Mouse (Mus musculus) heart, embryonic 10.5 days (tissue): ENCODE measurements around the gene Pklr. TPM values are rescaled to one million over a fixed set of nuclear protein-coding genes. Genes with fewer than 3 reads are reported as not detected.
"Not testable (repeated sequence)": the region's sequence is repeated elsewhere in the genome, so short reads cannot be mapped to it uniquely, and the experiment has no call there.

Experiments used
- DNase-seq: peaks from one replicate; pipeline ENCODE4 v3.0.0-alpha.2; 2017; ENCODE audit warnings: low spot score
- H3K27ac ChIP-seq: fragments of 300-500 bp; sonication (generic); 2 replicates; pipeline ENCODE4 v1.5.1; 2016; ENCODE audit warnings: mild to moderate bottlenecking
- H3K27me3 ChIP-seq: fragments of 300-500 bp; sonication (generic); 2 replicates; pipeline ENCODE4 v1.6.1; 2016; ENCODE audit warnings: mild to moderate bottlenecking; ENCODE audit not compliant: poor library complexity, insufficient read depth, severe bottlenecking
- H3K36me3 ChIP-seq: fragments of 300-500 bp; sonication (generic); 2 replicates; pipeline ENCODE4 v1.6.1; 2016; ENCODE audit warnings: mild to moderate bottlenecking, moderate library complexity
- H3K4me1 ChIP-seq: fragments of 300-500 bp; sonication (generic); 2 replicates; pipeline ENCODE4 v1.6.1; 2016; ENCODE audit warnings: mild to moderate bottlenecking
- H3K4me3 ChIP-seq: fragments of 300-500 bp; sonication (generic); 2 replicates; pipeline ENCODE4 v1.5.1; 2016; ENCODE audit warnings: mild to moderate bottlenecking, moderate library complexity
- H3K9me3 ChIP-seq: fragments of 300-500 bp; sonication (generic); 2 replicates; pipeline ENCODE4 v1.6.1; 2016; ENCODE audit warnings: mild to moderate bottlenecking, moderate library complexity
- WGBS: fragments of 180-500 bp; shearing (Covaris S2); methylation state at CpG from one replicate; pipeline ENCODE4 v1.1.7; 2016; 5-methylcytosine and 5-hydroxymethylcytosine counted together
- polyA plus RNA-seq: library from polyadenylated mRNA; unstranded; fragments of >200 nt; fragmentation: Nextera tagmentation; extraction: Ambion mirVana; gene quantifications from 2 replicates; pipeline ENCODE4 v1.2.1, GENCODE M21; 2016

The Pklr gene
- polyA plus RNA-seq, 1 experiment from 2014 or later = 14.7 TPM

- H3K4me1 ChIP-seq = peaks cover 24% of the 10 kb centered on the region
- peak overlapping the region; percentile 74 for H3K4me3 ChIP-seq
- no peaks in the 10 kb centered on the region for H3K9me3 ChIP-seq
- 2% methylated on average over 13 of the region's 13 CpGs for WGBS
- no peaks in the 10 kb centered on the region for H3K36me3 ChIP-seq
- no peak overlapping the region for H3K27ac ChIP-seq
- peak; percentile 89 for DNase-seq
- peaks cover 30% of the 10 kb centered on the region for H3K27me3 ChIP-seq
These were observed 23.3 kb downstream of the Pklr start for GRCm38 (mm10) chr3:89159211-89159610.

DNA sequence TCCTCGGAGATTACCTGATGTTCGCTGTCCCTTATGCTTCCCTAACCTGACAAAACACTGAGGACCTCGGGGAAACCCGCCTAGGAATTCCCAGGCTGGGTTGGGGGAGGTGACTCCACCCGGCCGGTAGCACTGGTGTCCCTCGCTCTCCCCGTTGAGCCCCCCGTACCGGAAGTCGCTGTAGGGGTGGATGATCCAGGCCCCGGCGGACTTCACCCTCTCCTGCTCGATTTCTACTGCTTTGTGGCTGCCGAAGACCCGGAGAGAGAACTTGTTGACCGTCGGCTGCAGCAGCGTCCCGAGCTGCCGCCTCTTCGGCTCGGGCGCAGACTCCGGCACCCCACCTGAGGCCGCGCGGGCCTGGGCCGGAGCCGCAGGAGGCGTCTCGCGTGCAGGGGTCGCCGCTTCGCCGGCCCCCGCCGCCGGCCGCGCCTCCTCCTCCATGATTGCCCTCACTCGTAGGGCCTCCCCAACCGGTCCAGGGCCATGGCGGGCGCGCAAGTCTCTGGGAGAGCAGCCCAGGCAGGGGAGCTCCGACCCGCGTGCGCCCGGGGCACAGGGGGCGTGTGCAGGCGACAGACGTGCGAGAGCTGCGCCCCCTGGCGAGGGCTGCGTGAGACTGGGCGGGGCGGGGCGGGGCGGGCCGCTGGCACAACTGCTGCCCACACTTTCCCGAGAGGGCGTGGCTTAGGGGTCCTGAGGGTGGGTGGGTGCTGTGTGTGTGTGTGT lies 23.8 kb downstream of the Pklr start, which contains the start of gene Hcn3:
Gene Hcn3 (minus strand): TSS at position 581 of the 729 bp plus-strand sequence.
- peak; percentile 91 for DNase-seq
- H3K27me3 ChIP-seq = peaks cover 30% of the 10 kb centered on the region
- no peaks in the 10 kb centered on the region for H3K36me3 ChIP-seq
- no peaks in the 10 kb centered on the region for H3K9me3 ChIP-seq
- under 1% methylated on average over 66 of the region's 66 CpGs for WGBS
- H3K4me1 ChIP-seq = peaks cover 27% of the 10 kb centered on the region
- H3K4me3 ChIP-seq = peak within 1 kb of the TSS; percentile 74
- peak within 1 kb of the TSS; percentile 62 for H3K27ac ChIP-seq

- not testable (repeated sequence) for H3K36me3 ChIP-seq, DNase-seq, H3K4me3 ChIP-seq, H3K9me3 ChIP-seq, H3K27ac ChIP-seq
- Histone ChIP-seq H3K27me3 (peaks cover 30% of the 10 kb centered on the region), H3K4me1 (peaks cover 37% of the 10 kb centered on the region)
These were observed 25.3 kb downstream of the Pklr start for GRCm38 (mm10) chr3:89161207-89161606.

DNA sequence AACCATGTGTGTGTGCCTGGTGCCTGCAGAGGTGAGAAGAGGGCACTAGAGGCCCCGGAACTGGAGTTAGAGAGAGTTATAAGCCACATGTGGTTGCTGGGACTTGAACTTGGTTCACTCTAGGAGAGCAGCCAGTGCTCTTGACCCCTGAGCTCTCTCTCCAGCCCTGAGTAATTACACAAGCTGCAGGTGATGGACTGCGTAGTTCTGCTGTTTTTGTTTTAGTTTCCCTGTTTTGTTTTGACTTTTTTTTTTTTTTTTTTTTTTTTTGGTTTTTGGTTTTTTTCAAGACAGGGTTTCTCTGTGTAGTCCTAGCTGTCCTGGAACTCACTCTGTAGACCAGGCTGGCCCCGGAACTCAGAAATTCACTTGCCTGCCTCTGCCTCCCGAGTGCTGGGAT lies 25.8 kb downstream of the Pklr start:
- no peaks in the 10 kb centered on the region for H3K9me3 ChIP-seq
- H3K27ac ChIP-seq = no peak overlapping the region
- peaks cover under 1% of the 10 kb centered on the region; the same call in 1 of the 2 replicates for H3K36me3 ChIP-seq
- no peak for DNase-seq
- H3K27me3 ChIP-seq = peaks cover 30% of the 10 kb centered on the region
- WGBS = 73% methylated on average over 4 of the region's 4 CpGs
- H3K4me1 ChIP-seq = peaks cover 39% of the 10 kb centered on the region
- no peak overlapping the region for H3K4me3 ChIP-seq

GRCm38 (mm10) chr3:89163123-89163522 lies 27.2 kb downstream of the Pklr start:
- Histone ChIP-seq H3K4me3 (no peak overlapping the region), H3K27me3 (peaks cover 20% of the 10 kb centered on the region), H3K4me1 (peaks cover 39% of the 10 kb centered on the region), H3K9me3 (no peaks in the 10 kb centered on the region), H3K36me3 (peaks cover 13% of the 10 kb centered on the region), H3K27ac (no peak overlapping the region)
- WGBS = 77% methylated on average over 1 of the region's 1 CpGs
- no peak for DNase-seq

DNA sequence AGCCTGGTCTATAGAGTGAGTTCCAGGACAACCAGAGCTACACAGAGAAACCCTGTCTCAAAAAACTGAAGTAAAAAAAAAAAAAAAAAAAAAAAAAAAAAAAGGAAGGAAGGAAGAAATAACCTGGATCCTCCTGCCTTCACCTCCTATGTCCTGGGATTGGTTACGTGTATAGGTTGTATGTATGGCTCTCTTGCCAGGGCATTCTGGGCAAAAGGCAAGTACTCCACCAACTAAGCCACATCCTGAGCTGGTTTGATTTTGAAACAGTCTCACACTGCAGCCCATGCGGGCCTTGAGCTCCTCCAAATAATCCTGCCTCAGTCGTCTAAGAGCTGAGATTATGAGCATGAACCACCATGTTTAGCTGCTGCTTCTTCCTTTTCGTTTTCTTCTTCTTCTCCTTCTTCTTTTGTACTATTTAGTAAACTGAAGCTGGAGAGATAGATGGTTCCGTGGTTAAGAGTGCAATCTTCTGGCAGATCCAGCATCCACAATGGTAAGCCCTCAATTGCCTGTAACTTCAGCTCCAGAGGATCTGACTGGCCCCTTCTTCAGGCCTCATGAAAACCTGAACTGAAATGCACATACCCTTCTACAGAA lies 27.8 kb downstream of the Pklr start:
- Histone ChIP-seq H3K4me1 (peaks cover 37% of the 10 kb centered on the region), H3K9me3 (no peaks in the 10 kb centered on the region), H3K27ac (peak overlapping the region; percentile 99; the same call in 1 of the 2 replicates), H3K27me3 (peaks cover 14% of the 10 kb centered on the region), H3K4me3 (peak overlapping the region; percentile 96), H3K36me3 (peaks cover 19% of the 10 kb centered on the region)
- 69% methylated on average over 5 of the region's 5 CpGs for WGBS
- DNase-seq = no peak

DNA sequence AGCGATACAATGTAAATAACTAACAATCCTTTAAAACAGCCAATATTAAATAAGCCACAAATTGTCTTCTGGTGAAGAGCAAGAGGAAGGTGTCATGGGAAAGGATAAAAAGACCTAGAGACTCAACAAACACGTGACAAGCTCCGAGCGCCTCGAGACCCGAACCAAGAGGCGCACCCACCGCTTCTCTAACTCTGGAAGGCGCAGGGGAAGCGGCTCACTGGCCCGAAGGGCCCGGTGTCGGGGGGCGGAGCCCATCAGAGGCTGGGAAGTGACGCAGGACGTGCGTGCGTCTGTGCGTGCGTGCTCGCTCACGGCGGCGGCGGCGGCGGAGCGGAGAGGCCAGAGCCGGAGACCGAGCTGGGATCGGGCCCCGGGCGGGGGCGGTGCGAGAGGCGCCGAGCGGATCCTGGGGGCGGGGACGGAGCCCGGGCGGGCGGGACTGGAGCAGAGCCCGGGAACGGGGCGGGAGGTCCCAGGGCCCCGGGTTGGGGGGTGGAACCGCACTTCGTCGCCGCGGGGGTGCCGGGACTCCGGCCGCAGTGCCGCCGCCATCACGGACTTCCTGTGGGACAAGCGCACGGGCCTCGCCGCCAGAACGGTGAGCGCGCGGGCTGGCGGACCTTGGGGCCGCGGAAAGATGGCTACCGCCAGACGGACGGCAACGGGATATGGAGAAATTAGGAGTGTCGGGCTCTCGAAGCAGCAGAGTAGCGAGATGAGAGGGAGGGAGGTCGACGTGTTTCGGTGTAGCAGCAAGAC lies 28.7 kb downstream of the Pklr start, which contains the start of gene Clk2:
Gene Clk2 (plus strand): TSS at position 290 of the 762 bp plus-strand sequence.
- WGBS = under 1% methylated on average over 78 of the region's 79 CpGs
- DNase-seq = peak; percentile 97
- H3K36me3 ChIP-seq = peaks cover 28% of the 10 kb centered on the region

GRCm38 (mm10) chr3:89165268-89165870 lies 29.4 kb downstream of the Pklr start:
- Histone ChIP-seq H3K9me3 (no peaks in the 10 kb centered on the region), H3K4me1 (peaks cover 21% of the 10 kb centered on the region), H3K4me3 (peak overlapping the region; percentile 96), H3K36me3 (peaks cover 35% of the 10 kb centered on the region), H3K27ac (peak overlapping the region; percentile 99), H3K27me3 (no peaks in the 10 kb centered on the region)
- WGBS = 27% methylated on average over 12 of the region's 12 CpGs
- no peak for DNase-seq

More for the DNA sequence above, 28.7 kb downstream of the Pklr start, which contains the start of gene Clk2:
- H3K27ac ChIP-seq = peak within 1 kb of the TSS; percentile 99
- peaks cover 28% of the 10 kb centered on the region for H3K4me1 ChIP-seq
- H3K4me3 ChIP-seq = peak within 1 kb of the TSS; percentile 96
- H3K9me3 ChIP-seq = no peaks in the 10 kb centered on the region
- peaks cover 4% of the 10 kb centered on the region; the same call in 1 of the 2 replicates for H3K27me3 ChIP-seq

DNA sequence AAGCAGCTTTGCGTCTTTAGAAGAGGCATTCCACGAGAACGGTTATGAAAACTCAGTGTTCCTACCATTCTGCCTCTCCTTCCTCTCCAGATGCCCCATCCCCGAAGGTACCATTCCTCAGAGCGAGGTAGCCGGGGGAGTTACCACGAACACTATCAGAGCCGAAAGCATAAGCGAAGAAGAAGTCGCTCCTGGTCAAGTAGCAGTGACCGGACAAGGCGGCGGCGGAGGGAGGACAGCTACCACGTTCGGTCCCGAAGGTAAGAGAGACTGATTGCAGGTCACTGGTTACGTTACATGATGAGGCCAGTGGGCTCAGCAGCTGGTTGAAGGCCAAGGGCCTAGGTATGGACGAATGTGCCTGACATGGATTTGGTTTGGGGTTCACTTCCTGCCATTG lies 31.0 kb downstream of the Pklr start:
- Histone ChIP-seq H3K4me1 (peaks cover 21% of the 10 kb centered on the region), H3K9me3 (no peaks in the 10 kb centered on the region), H3K36me3 (peaks cover 49% of the 10 kb centered on the region), H3K27me3 (no peaks in the 10 kb centered on the region), H3K4me3 (no peak overlapping the region), H3K27ac (no peak overlapping the region)
- DNase-seq = no peak
- WGBS = 90% methylated on average over 19 of the region's 19 CpGs

DNA sequence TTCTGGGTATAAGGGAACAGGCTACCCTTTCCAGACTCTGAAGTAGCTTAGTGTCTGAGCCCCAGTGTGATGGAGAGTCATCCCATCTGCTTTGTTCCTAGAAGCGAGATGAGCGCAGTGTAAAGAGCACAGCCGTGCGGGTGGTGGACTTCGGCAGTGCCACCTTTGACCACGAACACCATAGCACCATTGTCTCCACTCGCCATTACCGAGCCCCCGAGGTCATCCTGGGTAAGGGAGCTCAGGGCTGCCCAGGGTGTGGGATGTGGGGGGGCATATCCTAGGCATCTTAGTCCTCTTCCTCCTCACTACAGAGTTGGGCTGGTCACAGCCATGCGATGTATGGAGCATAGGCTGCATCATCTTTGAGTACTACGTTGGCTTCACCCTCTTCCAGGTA lies 38.9 kb downstream of the Pklr start:
- Histone ChIP-seq H3K4me3 (0 out of 2 replicates have a peak overlapping the region, but pooled peaks have one; percentile 7), H3K4me1 (peaks cover 15% of the 10 kb centered on the region), H3K9me3 (no peaks in the 10 kb centered on the region)

GRCm38 (mm10) chr3:89175544-89175943 lies 39.6 kb downstream of the Pklr start:
- WGBS = 91% methylated on average over 10 of the region's 10 CpGs
- no peak for DNase-seq

More for the DNA sequence above, 38.9 kb downstream of the Pklr start:
- H3K27me3 ChIP-seq = no peaks in the 10 kb centered on the region
- 95% methylated on average over 11 of the region's 11 CpGs for WGBS
- H3K36me3 ChIP-seq = peaks cover 76% of the 10 kb centered on the region
- no peak overlapping the region for H3K27ac ChIP-seq
- DNase-seq = no peak

GRCm38 (mm10) chr3:89176421-89176820 lies 40.5 kb downstream of the Pklr start:
- H3K4me3 ChIP-seq = peak overlapping the region; percentile 15; the same call in 1 of the 2 replicates
- DNase-seq = no peak
- H3K36me3 ChIP-seq = peaks cover 77% of the 10 kb centered on the region

More at GRCm38 (mm10) chr3:89175544-89175943, 39.6 kb downstream of the Pklr start:
- H3K4me1 ChIP-seq = peaks cover 15% of the 10 kb centered on the region
- H3K36me3 ChIP-seq = peaks cover 76% of the 10 kb centered on the region
- H3K4me3 ChIP-seq = no peak overlapping the region
- H3K27ac ChIP-seq = no peak overlapping the region
- no peaks in the 10 kb centered on the region for H3K27me3 ChIP-seq
- H3K9me3 ChIP-seq = no peaks in the 10 kb centered on the region

More at GRCm38 (mm10) chr3:89176421-89176820, 40.5 kb downstream of the Pklr start:
- Histone ChIP-seq H3K4me1 (peaks cover 15% of the 10 kb centered on the region), H3K27me3 (no peaks in the 10 kb centered on the region), H3K9me3 (no peaks in the 10 kb centered on the region), H3K27ac (no peak overlapping the region)
- WGBS = 86% methylated on average over 7 of the region's 7 CpGs
